Mouse (Mus musculus): ENCODE measurements at regions not wholly inside any gene's neighbourhood (a gene's known extent, or its start where the extent isn't known, plus 50 kb on each side); places are given as distances from the start of the nearest gene placed in this dataset.

GRCm38 (mm10) chr8:103489411-103489810 lies 612.0 kb upstream of the Cdh5 start:
- Histone ChIP-seq H3ac (ENCODE audit: control insufficient read depth, insufficient read length) (no peak overlapping the region), H3K27me3 (ENCODE audit: control insufficient read depth, insufficient read depth, insufficient read length) (no peaks in the 10 kb centered on the region), H3K36me3 (ENCODE audit: control insufficient read depth, insufficient read depth) (no peaks in the 10 kb centered on the region), H3K4me3 (no peak overlapping the region), H3K79me2 (ENCODE audit: control insufficient read depth, insufficient read depth) (no peaks in the 10 kb centered on the region), H3K4me2 (ENCODE audit: low read depth) (no peak overlapping the region)
- TF ChIP-seq MYOD1 (IDR thresholded peaks at IDR 0.05; ENCODE audit: control insufficient read depth in 1 of 3, insufficient read length in 2 of 3, low read depth in 2 of 3) (no peak), CEBPB (IDR thresholded peaks at IDR 0.05; ENCODE audit: insufficient read depth, poor library complexity, severe bottlenecking) (no peak), POLR2A (IDR thresholded peaks at IDR 0.05; ENCODE audit: insufficient read length, low read depth) (no peak), TCF12 (IDR thresholded peaks at IDR 0.05; ENCODE audit: insufficient read depth, poor library complexity, severe bottlenecking) (no peak), MAX (IDR thresholded peaks at IDR 0.05; ENCODE audit: low read depth) (no peak), TCF3 (IDR thresholded peaks at IDR 0.05; ENCODE audit: insufficient read length, low read depth) (no peak), POLR2AphosphoS2 (IDR thresholded peaks at IDR 0.05; ENCODE audit: insufficient read length, low read depth) (no peak), USF1 (IDR thresholded peaks at IDR 0.05; ENCODE audit: low read depth) (no peak), MYOG (IDR thresholded peaks at IDR 0.05; ENCODE audit: control insufficient read depth in 1 of 3, insufficient read depth in 1 of 3, insufficient read length in 2 of 3, low read depth in 2 of 3) (no peak), E2F4 (IDR thresholded peaks at IDR 0.05; ENCODE audit: insufficient read depth) (no peak), REST (IDR thresholded peaks at IDR 0.05; ENCODE audit: insufficient read depth, insufficient read length) (no peak), SRF (IDR thresholded peaks at IDR 0.05; ENCODE audit: control insufficient read depth, insufficient read length, low read depth) (no peak)

- Histone ChIP-seq H3K79me2 (ENCODE audit: control insufficient read depth, insufficient read depth) (no peaks in the 10 kb centered on the region), H3K27me3 (ENCODE audit: control insufficient read depth, insufficient read depth, insufficient read length) (no peaks in the 10 kb centered on the region), H3K4me2 (ENCODE audit: low read depth) (no peak overlapping the region), H3K36me3 (ENCODE audit: control insufficient read depth, insufficient read depth) (no peaks in the 10 kb centered on the region), H3K4me3 (no peak overlapping the region), H3ac (ENCODE audit: control insufficient read depth, insufficient read length) (no peak overlapping the region)
- TF ChIP-seq SRF (IDR thresholded peaks at IDR 0.05; ENCODE audit: control insufficient read depth, insufficient read length, low read depth) = no peak
Measured at GRCm38 (mm10) chr8:103492914-103493517, 608.4 kb upstream of the Cdh5 start.

- Histone ChIP-seq H3K27me3 (ENCODE audit: control insufficient read depth, insufficient read depth, insufficient read length) (no peaks in the 10 kb centered on the region), H3K36me3 (ENCODE audit: control insufficient read depth, insufficient read depth) (no peaks in the 10 kb centered on the region), H3K4me3 (no peak overlapping the region), H3K4me2 (ENCODE audit: low read depth) (no peak overlapping the region), H3K79me2 (ENCODE audit: control insufficient read depth, insufficient read depth) (no peaks in the 10 kb centered on the region), H3ac (ENCODE audit: control insufficient read depth, insufficient read length) (no peak overlapping the region)
- TF ChIP-seq REST (IDR thresholded peaks at IDR 0.05; ENCODE audit: insufficient read depth, insufficient read length) (no peak), CEBPB (IDR thresholded peaks at IDR 0.05; ENCODE audit: insufficient read depth, poor library complexity, severe bottlenecking) (no peak), MYOD1 (IDR thresholded peaks at IDR 0.05; ENCODE audit: control insufficient read depth in 1 of 3, insufficient read length in 2 of 3, low read depth in 2 of 3) (no peak), MAX (IDR thresholded peaks at IDR 0.05; ENCODE audit: low read depth) (no peak), TCF3 (IDR thresholded peaks at IDR 0.05; ENCODE audit: insufficient read length, low read depth) (no peak), POLR2A (IDR thresholded peaks at IDR 0.05; ENCODE audit: insufficient read length, low read depth) (no peak), MYOG (IDR thresholded peaks at IDR 0.05; ENCODE audit: control insufficient read depth in 1 of 3, insufficient read depth in 1 of 3, insufficient read length in 2 of 3, low read depth in 2 of 3) (no peak), POLR2AphosphoS2 (IDR thresholded peaks at IDR 0.05; ENCODE audit: insufficient read length, low read depth) (no peak), E2F4 (IDR thresholded peaks at IDR 0.05; ENCODE audit: insufficient read depth) (no peak), SRF (IDR thresholded peaks at IDR 0.05; ENCODE audit: control insufficient read depth, insufficient read length, low read depth) (no peak), TCF12 (IDR thresholded peaks at IDR 0.05; ENCODE audit: insufficient read depth, poor library complexity, severe bottlenecking) (no peak), USF1 (IDR thresholded peaks at IDR 0.05; ENCODE audit: low read depth) (no peak)
Measured at GRCm38 (mm10) chr8:103493932-103494493, 607.4 kb upstream of the Cdh5 start.

- Histone ChIP-seq H3K27me3 (ENCODE audit: control insufficient read depth, insufficient read depth, insufficient read length) (no peaks in the 10 kb centered on the region), H3ac (ENCODE audit: control insufficient read depth, insufficient read length) (no peak overlapping the region), H3K79me2 (ENCODE audit: control insufficient read depth, insufficient read depth) (no peaks in the 10 kb centered on the region), H3K36me3 (ENCODE audit: control insufficient read depth, insufficient read depth) (no peaks in the 10 kb centered on the region), H3K4me3 (no peak overlapping the region), H3K4me2 (ENCODE audit: low read depth) (no peak overlapping the region)
- no peak for TF ChIP-seq REST (IDR thresholded peaks at IDR 0.05; ENCODE audit: insufficient read depth, insufficient read length)
- TF ChIP-seq POLR2A (IDR thresholded peaks at IDR 0.05; ENCODE audit: insufficient read length, low read depth) = no peak
- no peak for TF ChIP-seq CEBPB (IDR thresholded peaks at IDR 0.05; ENCODE audit: insufficient read depth, poor library complexity, severe bottlenecking)
- TF ChIP-seq TCF3 (IDR thresholded peaks at IDR 0.05; ENCODE audit: insufficient read length, low read depth) = no peak
- TF ChIP-seq USF1 (IDR thresholded peaks at IDR 0.05; ENCODE audit: low read depth) = no peak
- no peak for TF ChIP-seq E2F4 (IDR thresholded peaks at IDR 0.05; ENCODE audit: insufficient read depth)
- TF ChIP-seq SRF (IDR thresholded peaks at IDR 0.05; ENCODE audit: control insufficient read depth, insufficient read length, low read depth) = no peak
- TF ChIP-seq POLR2AphosphoS2 (IDR thresholded peaks at IDR 0.05; ENCODE audit: insufficient read length, low read depth) = no peak
Measured at GRCm38 (mm10) chr8:103494670-103495069, 606.8 kb upstream of the Cdh5 start.

GRCm38 (mm10) chr8:103501328-103501727 lies 600.1 kb upstream of the Cdh5 start:
- no peak for TF ChIP-seq MAX (IDR thresholded peaks at IDR 0.05; ENCODE audit: low read depth)
- TF ChIP-seq E2F4 (IDR thresholded peaks at IDR 0.05; ENCODE audit: insufficient read depth) = no peak
- no peak for TF ChIP-seq USF1 (IDR thresholded peaks at IDR 0.05; ENCODE audit: low read depth)
- TF ChIP-seq TCF3 (IDR thresholded peaks at IDR 0.05; ENCODE audit: insufficient read length, low read depth) = no peak
- no peak for TF ChIP-seq MYOG (IDR thresholded peaks at IDR 0.05; ENCODE audit: control insufficient read depth in 1 of 3, insufficient read depth in 1 of 3, insufficient read length in 2 of 3, low read depth in 2 of 3)
- no peak for TF ChIP-seq SRF (IDR thresholded peaks at IDR 0.05; ENCODE audit: control insufficient read depth, insufficient read length, low read depth)
- no peak for TF ChIP-seq CEBPB (IDR thresholded peaks at IDR 0.05; ENCODE audit: insufficient read depth, poor library complexity, severe bottlenecking)
- no peak for TF ChIP-seq POLR2A (IDR thresholded peaks at IDR 0.05; ENCODE audit: insufficient read length, low read depth)
- TF ChIP-seq MYOD1 (IDR thresholded peaks at IDR 0.05; ENCODE audit: control insufficient read depth in 1 of 3, insufficient read length in 2 of 3, low read depth in 2 of 3) = no peak
- TF ChIP-seq TCF12 (IDR thresholded peaks at IDR 0.05; ENCODE audit: insufficient read depth, poor library complexity, severe bottlenecking) = no peak
- no peak for TF ChIP-seq REST (IDR thresholded peaks at IDR 0.05; ENCODE audit: insufficient read depth, insufficient read length)
- TF ChIP-seq POLR2AphosphoS2 (IDR thresholded peaks at IDR 0.05; ENCODE audit: insufficient read length, low read depth) = no peak
- Histone ChIP-seq H3K36me3 (ENCODE audit: control insufficient read depth, insufficient read depth) (no peaks in the 10 kb centered on the region), H3K27me3 (ENCODE audit: control insufficient read depth, insufficient read depth, insufficient read length) (no peaks in the 10 kb centered on the region), H3K79me2 (ENCODE audit: control insufficient read depth, insufficient read depth) (no peaks in the 10 kb centered on the region), H3K4me2 (ENCODE audit: low read depth) (no peak overlapping the region), H3ac (ENCODE audit: control insufficient read depth, insufficient read length) (no peak overlapping the region), H3K4me3 (no peak overlapping the region)

Data from myocyte (in vitro differentiated cells).